Mouse (Mus musculus): ENCODE results near the gene Clec3b.

Clec3b gene

DNA sequence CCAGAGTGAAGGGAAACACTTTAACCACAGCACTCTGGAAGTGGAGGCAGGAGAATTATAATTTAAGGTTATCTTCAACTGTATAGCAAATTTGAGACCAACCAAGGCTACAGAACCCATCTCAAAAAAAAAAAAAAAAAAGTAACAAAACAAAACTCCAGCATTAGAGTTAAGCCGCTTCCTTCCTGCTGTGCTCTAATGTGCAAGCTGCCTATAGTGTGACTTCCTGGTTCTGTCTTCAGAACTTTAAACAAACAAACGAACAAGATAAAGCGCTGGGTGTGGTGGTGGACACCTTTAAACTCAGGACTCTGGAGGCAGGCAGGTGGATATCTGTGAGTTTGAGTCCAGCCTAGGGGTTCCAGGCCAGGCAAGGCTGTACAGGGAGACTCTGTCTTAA lies 1.3 kb downstream of the Clec3b start:
- in situ Hi-C loops (cut with MboI, MseI), result no loop called here

DNA sequence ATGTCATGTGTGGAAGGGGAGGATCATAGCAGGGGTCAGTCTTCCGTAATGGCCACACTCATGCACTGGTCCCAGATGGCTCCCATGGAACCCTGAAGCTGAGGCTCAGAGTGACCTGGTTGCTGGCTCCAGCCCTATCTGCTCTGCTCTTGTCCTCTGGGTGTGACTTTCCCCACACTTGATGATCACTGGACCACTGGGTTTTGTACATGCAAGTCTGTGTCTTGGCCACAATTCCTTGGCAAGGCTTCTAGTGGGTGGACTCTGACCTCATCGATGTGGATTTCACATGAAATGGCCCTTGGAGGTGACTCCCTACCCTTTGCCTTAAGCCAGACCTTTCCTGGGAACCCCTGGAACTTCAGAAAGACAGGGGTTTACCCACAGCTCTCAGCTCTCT lies 2.4 kb downstream of the Clec3b start:
- in situ Hi-C loops (cut with MboI, MseI), result no loop called here

DNA sequence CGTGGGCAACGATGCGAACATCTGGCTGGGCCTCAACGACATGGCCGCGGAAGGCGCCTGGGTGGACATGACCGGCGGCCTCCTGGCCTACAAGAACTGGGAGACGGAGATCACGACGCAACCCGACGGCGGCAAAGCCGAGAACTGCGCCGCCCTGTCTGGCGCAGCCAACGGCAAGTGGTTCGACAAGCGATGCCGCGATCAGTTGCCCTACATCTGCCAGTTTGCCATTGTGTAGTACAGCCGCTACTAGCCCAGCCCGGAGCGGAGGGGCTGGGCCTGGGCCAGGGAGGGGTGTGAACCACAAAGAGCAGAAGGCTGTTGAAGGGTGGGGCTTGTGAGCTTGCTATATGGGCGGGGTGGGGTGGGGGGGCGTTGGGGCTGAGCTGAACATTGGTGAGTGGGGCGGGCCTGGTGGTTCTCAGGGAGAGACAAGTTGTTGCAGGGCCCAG lies 6.2 kb downstream of the Clec3b start:
- in situ Hi-C loops (cut with MboI, MseI), result loop anchor here (5.0 kb wide), 2 partner anchors 95 to 295 kb away; no protein-coding TSS in a partner anchor

DNA sequence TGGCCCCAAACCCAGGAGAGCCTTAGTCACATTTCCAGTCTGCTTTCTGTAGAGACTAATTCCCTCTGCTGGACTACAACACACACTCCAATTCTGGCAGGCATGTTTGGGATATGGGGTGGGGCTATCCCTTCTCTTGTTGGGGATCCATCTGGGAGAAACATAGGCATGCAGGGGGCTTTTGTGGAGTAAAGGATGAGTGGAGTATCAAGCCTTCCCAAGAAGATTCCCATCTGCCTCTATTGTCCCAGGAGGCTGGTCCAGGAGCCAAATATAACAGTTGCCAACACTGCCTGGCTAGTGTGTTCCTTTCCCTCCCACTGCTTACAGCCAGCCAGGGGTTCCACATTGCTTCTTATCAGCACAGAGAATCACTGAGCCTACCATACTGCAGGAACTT lies 7.0 kb downstream of the Clec3b start:
- in situ Hi-C loops (cut with MboI, MseI), result loop anchor here (5.0 kb wide), 2 partner anchors 95 to 295 kb away; no protein-coding TSS in a partner anchor

DNA sequence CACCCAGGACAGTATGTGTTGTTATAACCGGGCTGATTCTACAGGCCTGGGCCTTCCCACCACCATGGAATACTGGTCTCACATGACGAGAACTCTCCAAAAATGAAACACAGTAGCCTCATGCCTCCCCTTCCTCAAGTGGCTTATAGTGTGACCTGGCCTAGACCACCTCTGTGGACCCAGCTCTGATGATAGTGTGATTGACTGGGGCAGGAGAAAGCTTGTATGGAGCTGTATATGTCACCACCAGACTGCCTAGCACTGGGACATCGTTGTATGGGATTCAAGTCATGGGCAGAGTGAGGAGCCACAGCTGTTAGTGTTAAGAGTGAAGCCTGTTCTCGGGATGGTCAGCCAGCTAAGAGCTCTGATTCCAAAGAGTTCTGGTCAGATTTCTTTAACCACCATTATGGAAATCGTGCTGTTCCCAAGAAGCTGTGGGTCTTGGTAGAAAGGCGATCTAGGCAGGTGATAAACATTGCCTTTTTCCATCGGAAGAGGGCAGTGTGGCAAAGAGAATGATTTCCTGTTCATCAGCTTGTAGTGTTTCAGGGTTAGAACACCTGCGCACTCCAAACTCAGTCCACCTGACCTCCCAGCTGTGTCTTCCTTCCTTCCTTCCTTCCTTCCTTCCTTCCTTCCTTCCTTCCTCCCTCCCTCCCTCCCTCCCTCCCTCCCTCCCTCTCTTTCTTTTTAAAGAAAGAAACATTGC lies 7.5 kb downstream of the Clec3b start:
- in situ Hi-C loops (cut with MboI, MseI), result loop anchor here (5.0 kb wide), 2 partner anchors 94 to 294 kb away; no protein-coding TSS in a partner anchor

DNA sequence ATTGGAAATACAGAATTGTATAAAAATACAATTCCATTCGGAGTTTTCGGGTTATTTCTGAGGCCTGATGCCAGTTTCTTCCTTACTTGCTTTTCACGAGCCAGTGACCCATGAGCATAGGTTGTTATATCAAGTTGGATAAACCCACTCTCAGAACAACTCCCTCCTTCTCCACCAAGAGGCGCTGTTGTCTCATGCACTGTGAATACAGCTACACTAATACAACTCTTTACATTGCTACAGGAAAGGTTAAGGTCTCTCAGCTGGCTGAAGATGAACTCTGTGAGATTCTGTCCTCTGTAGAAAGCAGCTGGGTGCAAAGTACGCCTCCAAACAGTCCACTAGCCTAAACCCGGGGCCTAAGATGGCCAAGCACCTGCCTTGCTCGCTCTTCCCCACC lies 8.6 kb downstream of the Clec3b start:
- in situ Hi-C loops (cut with MboI, MseI), result loop anchor here (5.0 kb wide), 2 partner anchors 93 to 293 kb away; no protein-coding TSS in a partner anchor

DNA sequence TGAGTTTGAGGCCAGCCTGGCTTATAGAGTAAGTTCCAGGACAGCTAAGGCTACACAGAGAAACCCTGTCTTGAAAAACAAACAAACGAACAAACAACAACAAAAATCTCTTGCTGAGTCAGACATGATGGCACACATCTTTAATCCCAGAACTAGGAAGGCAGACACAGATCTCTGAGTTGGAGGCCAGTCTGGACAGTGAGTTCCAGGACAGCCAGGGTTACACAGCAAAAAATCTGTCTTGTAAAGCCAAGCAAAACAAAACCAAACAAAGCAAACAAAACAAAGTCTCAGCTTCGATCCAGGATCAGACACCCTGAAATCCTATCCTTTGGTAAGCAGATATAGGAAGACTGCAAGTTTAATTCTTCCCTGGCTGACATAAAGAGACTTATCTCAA lies 11.0 kb downstream of the Clec3b start:
- in situ Hi-C loops (cut with MboI, MseI), result loop anchor here in 1 of 2 experiments (5.0 kb wide), 1 partner anchor 91 kb away; no protein-coding TSS in a partner anchor

DNA sequence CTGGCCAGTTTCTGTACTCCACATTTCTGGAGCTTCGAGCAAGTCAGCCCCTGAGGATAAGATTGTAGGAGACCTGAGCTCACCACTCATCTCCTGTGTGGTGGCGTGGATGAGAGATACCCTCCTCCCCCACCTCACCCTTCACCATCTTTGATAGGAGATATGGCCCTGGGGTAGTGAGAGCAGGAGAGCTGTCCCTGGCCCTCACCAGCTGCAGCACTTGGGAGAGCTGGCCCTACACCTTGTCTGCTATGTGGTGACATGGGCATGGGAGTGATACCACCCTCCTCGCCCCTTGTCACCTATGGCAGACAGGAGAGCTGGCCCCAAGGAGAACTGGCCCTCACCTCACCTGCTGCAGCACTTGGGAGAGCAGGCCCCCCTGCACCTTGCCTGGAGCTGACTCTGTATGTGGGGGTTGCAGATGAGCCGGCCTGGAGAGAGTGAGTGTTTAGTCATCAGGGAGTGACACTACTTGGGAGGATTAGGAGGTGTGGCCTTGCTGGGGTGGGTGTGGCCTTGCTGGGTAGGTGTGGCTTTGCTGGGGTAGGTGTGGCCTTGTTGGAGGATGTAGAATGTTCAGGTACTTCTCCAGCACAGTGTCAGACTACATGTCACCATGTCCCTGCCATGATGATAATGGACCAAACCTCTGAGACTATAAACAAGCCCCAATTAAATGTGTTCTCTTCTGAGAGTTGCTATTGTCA lies 12.4 kb downstream of the Clec3b start:
- in situ Hi-C loops (cut with MboI, MseI), result loop anchor here in 1 of 2 experiments (5.0 kb wide), 1 partner anchor 89 kb away; no protein-coding TSS in a partner anchor

DNA sequence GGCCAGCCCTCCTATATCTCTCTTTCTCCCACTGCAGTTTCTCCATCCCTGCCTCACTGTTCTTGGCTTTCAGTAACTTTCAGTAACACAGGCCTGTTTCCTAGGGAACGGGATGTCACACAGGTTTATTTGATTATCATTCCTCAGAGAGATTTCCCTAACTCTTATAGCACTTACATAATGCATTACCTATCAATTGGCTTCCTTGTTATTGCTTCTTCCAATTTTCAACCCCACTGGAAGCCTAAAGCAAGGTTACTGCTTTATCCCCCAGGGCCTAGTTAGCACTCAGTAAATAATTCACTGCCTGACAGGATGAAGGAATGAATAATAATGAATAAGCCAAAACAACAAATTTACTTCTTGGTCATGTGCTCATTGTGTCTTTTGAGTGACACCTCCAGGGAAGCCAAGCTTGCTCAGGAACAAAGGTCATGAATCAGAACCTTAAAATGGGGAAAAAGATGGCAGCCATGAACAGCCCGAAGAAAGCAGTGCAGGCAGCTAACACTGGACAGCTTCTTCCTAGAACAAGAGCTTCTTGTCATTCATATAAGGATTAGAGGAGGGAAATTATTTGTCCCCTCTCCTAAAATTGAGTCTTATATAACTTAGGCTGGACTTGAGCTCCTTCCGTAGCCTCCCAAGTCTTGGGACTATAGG lies 15.2 kb downstream of the Clec3b start:
- in situ Hi-C loops (cut with MboI, MseI), result no loop called here

DNA sequence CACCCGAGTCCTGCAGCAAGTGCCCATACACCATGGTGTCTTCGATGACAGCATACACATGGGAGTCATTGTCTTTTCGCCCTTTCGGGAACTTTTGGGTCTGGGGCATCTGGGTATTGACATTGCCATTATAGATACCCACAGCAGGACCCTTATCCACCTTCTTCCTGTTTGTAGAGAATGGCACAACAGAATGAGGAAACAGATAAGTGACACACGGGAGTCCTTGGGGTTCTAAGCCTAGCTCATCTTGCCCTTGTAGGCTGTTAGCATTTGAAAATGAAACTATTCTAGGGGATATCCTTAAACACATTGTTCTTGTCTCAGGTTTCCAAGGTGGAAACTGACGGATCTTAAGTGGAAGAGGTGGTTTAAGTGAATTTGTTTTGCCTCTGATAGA lies 23.0 kb downstream of the Clec3b start:
- in situ Hi-C loops (cut with MboI, MseI), result no loop called here

DNA sequence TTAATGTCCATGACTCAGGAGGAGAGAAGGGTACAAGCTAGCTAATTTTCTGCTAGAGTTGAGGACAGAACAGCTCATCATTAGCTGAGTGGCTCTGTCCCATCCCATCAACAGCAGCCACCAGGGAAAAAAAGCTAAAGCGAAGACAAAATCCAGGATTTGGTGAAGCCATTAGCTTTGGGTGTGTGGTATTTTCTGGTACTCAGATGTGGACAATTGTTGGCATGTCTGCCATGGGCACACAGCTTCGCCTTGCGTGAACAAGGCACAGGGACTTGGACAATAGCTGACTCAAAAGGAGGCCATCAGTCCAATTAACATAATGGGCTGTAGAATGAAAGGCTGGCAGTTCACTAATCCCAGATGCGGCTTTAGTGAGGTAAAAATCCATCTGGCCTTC lies 23.6 kb downstream of the Clec3b start:
- in situ Hi-C loops (cut with MboI, MseI), result no loop called here

DNA sequence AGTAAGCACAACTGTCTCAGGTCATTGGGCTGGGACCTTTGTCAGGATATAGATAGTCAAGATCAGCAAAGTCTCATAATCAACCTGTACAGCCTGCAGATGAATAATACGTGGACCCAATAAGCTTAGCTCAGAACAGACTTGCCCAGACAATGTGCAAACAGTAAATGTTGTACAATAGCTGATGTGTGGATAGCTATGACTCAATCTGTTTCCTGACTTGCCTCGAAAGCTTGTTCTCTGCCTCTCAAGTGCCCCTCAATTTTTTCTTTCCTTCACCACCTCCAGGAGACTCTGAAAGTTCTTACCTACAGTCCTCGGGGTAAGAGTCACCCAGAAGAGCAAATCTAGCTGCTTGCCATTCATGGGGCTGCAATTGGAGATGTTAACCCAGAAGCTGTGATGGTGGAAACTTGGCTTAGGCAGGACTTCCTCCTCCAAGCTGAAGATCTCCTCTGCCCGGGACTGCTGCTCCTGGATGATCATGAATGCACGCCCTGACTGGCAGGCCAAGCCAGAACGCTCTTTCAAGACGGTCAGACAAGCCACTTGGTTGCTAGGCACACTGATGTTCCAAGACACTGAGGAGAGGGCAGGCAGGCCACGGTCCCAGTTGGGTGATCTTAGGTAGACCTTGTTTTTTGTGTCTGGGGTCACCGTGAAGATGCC lies 26.8 kb downstream of the Clec3b start:
- in situ Hi-C loops (cut with MboI, MseI), result no loop called here

DNA sequence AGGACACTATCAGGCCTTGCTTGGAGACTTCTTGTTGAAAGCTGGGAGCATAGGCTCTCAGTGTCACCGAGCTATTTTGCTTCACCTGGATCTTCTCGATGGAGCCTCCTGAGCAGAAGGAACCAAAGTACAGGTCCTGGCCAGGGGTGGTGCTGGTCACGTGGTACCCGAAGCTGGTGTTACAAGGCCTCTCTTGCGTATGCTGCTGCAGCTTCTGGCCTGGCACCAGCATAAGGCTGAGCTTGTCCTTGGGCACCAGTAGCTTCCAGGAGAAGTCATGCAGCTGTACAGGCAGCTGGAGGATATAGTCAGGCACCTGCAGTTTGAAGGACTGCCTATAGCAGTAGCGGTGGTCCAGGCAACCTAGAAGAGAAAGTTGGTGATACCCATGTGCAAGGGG lies 29.3 kb downstream of the Clec3b start:
- in situ Hi-C loops (cut with MboI, MseI), result no loop called here

DNA sequence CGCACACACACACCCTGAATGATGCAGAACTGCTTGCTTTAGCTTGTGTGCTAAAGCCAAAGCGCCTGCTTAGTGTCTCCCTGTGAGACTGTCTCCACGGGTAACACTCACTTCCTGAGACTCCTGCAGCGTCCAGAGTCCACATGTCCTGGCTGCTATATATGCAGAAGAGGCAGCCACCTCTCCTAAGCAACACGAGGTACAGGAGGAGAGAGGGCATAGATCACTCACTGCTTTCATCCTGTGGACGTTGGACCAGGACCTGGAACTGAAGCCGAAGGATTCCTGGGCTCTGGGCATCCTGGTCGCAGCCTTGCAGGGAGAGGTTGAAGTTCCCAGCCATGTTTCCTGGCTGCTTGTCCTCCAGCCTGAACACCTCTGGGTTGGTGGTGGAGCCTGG lies 32.5 kb downstream of the Clec3b start:
- in situ Hi-C loops (cut with MboI, MseI), result no loop called here

DNA sequence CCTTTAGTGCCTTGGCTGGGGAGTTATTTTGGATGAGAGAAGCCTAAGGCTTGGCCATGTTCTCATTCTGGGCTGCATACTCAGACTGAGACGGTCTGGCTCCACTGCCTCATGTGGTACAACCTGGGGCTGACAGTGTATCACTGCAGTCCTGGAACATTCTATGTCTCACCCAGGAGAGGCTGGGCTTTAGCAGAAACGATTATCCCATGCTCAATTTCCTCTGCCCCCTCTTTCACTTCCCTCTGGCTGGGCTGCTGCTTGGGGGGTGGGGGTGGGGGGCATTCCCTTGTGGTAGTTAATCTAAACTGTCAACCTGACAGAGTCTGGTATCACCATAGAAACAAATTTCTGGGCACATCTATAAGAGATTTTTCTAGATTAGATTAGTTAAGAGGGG lies 34.8 kb downstream of the Clec3b start:
- in situ Hi-C loops (cut with MboI, MseI), result no loop called here

DNA sequence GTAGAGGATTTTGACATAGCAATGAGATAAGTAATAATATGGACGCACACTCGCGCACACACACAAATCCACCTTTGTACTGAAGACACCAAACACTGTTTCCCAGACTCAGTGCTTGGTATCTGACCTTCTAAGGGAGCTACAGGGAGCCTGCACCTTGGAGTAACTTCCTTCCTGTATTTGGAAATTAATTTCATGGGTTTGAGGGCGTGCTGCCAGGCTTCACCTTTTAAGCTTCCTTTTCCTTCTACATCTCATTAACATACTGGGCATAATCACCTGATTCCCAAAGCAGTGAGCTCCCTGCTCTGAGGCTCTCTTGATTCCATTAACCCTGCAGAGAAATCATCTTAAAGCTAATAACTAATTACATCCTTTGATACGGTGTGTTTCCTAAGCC lies 35.4 kb downstream of the Clec3b start:
- in situ Hi-C loops (cut with MboI, MseI), result no loop called here

DNA sequence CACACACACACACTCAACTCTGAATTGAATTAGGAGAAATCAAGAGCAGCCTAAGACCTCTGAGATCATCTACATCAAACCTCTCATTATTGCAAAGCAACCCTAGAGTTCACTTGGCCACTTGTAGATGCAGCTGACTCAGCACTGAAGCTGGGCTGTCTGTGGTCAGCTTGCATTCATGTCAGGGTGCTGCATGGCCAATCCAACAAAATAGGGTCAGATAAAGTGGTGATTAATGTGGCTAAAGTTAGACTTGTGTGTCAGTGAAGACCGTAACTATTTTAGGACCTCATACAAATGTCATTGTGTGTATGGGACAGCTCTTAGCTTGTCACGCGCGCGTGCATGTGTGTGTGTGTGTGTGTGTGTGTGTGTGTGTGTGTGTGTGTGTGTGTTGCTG lies 36.8 kb downstream of the Clec3b start:
- in situ Hi-C loops (cut with MboI, MseI), result no loop called here

DNA sequence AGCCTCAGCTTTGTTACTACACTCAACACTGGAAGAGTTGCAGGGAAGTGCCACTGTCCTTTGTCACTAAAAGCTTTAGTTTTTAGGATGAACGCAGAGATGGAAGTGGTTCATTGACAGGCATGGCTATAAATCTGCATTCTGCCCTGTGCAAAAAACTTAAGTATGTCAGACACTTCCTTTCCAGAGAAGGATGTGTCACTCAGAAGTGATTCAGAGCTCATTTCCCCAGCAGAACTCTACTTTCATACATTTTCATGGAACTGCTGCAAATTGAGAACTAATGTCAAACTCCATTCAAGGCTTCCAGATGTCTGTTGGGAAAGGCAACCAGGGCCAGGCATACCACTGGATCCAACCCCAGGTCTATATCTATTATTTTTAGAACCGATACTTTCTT lies 37.5 kb downstream of the Clec3b start:
- in situ Hi-C loops (cut with MboI, MseI), result no loop called here

DNA sequence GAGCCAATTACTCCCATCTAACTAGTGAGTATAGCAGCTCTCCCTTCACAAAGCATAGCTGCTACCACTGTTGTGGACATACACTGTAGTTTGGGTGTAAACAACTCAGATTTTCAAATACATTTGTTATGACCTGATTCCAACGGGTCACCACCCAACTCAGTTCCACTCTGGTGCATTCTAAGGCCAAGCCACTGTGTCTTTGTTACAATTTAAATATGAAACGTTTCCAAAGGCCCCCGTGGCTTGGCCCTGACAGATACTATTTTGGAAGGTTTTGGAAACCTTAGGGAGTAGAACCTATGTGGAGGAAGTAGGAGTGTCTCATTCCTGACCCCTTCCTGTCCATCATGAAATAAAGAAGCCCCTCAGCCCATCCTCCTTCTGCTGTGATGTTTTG lies 49.4 kb downstream of the Clec3b start:
- in situ Hi-C loops (cut with MboI, MseI), result no loop called here

DNA sequence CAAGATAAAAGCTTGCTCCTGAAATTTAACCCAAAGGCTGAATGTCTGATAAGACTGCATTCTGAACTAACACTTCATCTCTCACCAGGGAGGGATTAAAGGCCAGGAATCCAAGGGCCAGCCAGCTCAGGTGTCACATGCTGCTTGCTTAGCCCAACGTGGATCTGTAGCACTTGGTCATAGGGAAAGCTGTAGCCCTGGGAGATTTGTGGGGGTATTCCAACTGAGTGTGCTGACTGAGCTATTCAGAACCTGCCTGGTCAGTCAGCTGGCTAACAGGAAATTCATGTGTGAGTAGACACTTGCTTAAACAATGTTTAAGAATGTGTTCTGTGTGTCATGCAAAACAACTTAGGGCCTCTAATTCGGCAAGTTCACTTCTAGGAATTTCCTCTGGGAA lies 55.8 kb downstream of the Clec3b start:
- in situ Hi-C loops (cut with MboI, MseI), result no loop called here

DNA sequence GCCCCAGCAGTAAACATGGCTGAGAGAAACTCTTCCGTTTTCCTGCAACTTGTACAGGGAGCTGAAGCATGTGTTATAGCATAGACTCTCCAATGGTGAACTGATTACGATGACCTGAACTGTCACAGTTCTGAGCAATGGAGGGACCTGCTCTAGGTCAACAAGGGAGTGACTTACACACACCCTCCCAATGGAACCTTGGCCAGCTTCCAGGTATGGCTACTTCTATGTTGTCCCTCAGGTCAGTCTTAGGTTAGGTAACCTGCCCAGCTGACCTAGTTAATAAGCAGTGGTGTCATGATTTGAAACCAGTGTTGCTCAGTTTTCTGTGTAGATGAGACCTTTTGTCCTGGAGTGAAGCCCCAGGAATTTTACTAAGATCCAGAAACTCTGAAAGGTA lies 56.2 kb downstream of the Clec3b start:
- in situ Hi-C loops (cut with MboI, MseI), result no loop called here
